Mouse (Mus musculus) forebrain, embryonic 13.5 days (tissue): Measurements from ENCODE around the gene Klhl12. TPM values are rescaled to one million over a fixed set of nuclear protein-coding genes. Genes with fewer than 3 reads are reported as not detected.

Source experiments
- ATAC-seq: fragments of 200-750 bp; cut with Nextera tagmentation; 2 replicates; pipeline ENCODE4 v1.8.0; 2017
- H3K27ac ChIP-seq: fragments of 300-500 bp; sonication (generic); 2 replicates; pipeline ENCODE4 v1.5.1; 2015; ENCODE audit warnings: inconsistent platforms, mild to moderate bottlenecking, moderate library complexity
- H3K27me3 ChIP-seq: fragments of 300-500 bp; sonication (generic); 2 replicates; pipeline ENCODE4 v1.6.1; 2015; ENCODE audit warnings: mild to moderate bottlenecking, inconsistent platforms
- H3K36me3 ChIP-seq: fragments of 300-500 bp; sonication (generic); 2 replicates; pipeline ENCODE4 v1.6.1; 2015; ENCODE audit warnings: mild to moderate bottlenecking, inconsistent platforms; ENCODE audit not compliant: poor library complexity, severe bottlenecking
- H3K4me1 ChIP-seq: fragments of 300-500 bp; sonication (generic); 2 replicates; pipeline ENCODE4 v1.6.1; 2015; ENCODE audit warnings: inconsistent platforms
- H3K4me2 ChIP-seq: fragments of 300-500 bp; sonication (generic); 2 replicates; pipeline ENCODE4 v1.6.1; 2015; ENCODE audit warnings: inconsistent platforms, mild to moderate bottlenecking, moderate library complexity
- H3K4me3 ChIP-seq: fragments of 300-500 bp; sonication (generic); 2 replicates; pipeline ENCODE4 v1.5.1; 2015; ENCODE audit warnings: mild to moderate bottlenecking, inconsistent platforms
- H3K9ac ChIP-seq: fragments of 300-500 bp; sonication (generic); 2 replicates; pipeline ENCODE4 v1.6.1; 2015; ENCODE audit warnings: mild to moderate bottlenecking, inconsistent platforms
- H3K9me3 ChIP-seq: fragments of 300-500 bp; sonication (generic); replicated peaks from 2 replicates; pipeline ENCODE4 v1.6.1; 2016; ENCODE audit warnings: inconsistent platforms
- WGBS: fragments of 180-500 bp; shearing (Covaris S2); methylation state at CpG from one replicate; pipeline ENCODE4 v1.1.7; 2015; 5-methylcytosine and 5-hydroxymethylcytosine counted together
- polyA plus RNA-seq: library from polyadenylated mRNA; unstranded; fragments of >200 nt; fragmentation: Nextera tagmentation; extraction: Ambion mirVana; gene quantifications from 2 replicates; pipeline ENCODE4 v1.2.1, GENCODE M21; 2015

Gene Klhl12
- polyA plus RNA-seq, result 34.5 and 37.0 TPM in 2 replicates

- Histone ChIP-seq H3K4me2 (peak within 1 kb of the TSS; percentile 81), H3K36me3 (peaks cover 19% of the 10 kb centered on the region), H3K9ac (peak within 1 kb of the TSS; percentile 94), H3K27me3 (no peaks in the 10 kb centered on the region), H3K27ac (peak within 1 kb of the TSS; percentile 81), H3K4me3 (peak within 1 kb of the TSS; percentile 92), H3K4me1 (peaks cover 21% of the 10 kb centered on the region), H3K9me3 (no peaks in the 10 kb centered on the region)
- ATAC-seq, result peak; percentile 97
- WGBS, result 1% methylated on average over 54 of the region's 61 CpGs
Measured at GRCm38 (mm10) chr1:134454904-134455824, at the start of gene Klhl12. Gene Klhl12 (plus strand): TSS chr1:134455531.

GRCm38 (mm10) chr1:134406414-134406771 lies 48.9 kb upstream of the Klhl12 start:
- Histone ChIP-seq H3K4me2 (peak overlapping the region; percentile 91), H3K4me3 (peak overlapping the region; percentile 82), H3K9ac (peak overlapping the region; percentile 80), H3K27ac (no peak overlapping the region), H3K9me3 (no peaks in the 10 kb centered on the region), H3K4me1 (peaks cover 8% of the 10 kb centered on the region), H3K27me3 (no peaks in the 10 kb centered on the region), H3K36me3 (peaks cover 34% of the 10 kb centered on the region)
- WGBS, result 44% methylated on average over 8 of the region's 8 CpGs
- peak; percentile 41; the same call in 1 of the 2 replicates for ATAC-seq

- no peaks in the 10 kb centered on the region for H3K27me3 ChIP-seq
- H3K36me3 ChIP-seq, result peaks cover 39% of the 10 kb centered on the region
- no peak overlapping the region for H3K4me2 ChIP-seq
- no peak overlapping the region for H3K9ac ChIP-seq
- peaks cover 8% of the 10 kb centered on the region for H3K4me1 ChIP-seq
- no peak for ATAC-seq
- H3K9me3 ChIP-seq, result no peaks in the 10 kb centered on the region
- WGBS, result 85% methylated on average over 8 of the region's 8 CpGs
- H3K27ac ChIP-seq, result no peak overlapping the region
- H3K4me3 ChIP-seq, result no peak overlapping the region
Measured at GRCm38 (mm10) chr1:134408080-134408479, 47.3 kb upstream of the Klhl12 start.

- Histone ChIP-seq H3K4me1 (peaks cover 20% of the 10 kb centered on the region), H3K36me3 (peaks cover 39% of the 10 kb centered on the region), H3K9me3 (no peaks in the 10 kb centered on the region), H3K27ac (no peak overlapping the region), H3K4me3 (no peak overlapping the region), H3K27me3 (no peaks in the 10 kb centered on the region), H3K4me2 (no peak overlapping the region), H3K9ac (no peak overlapping the region)
- no peak for ATAC-seq
- 93% methylated on average over 9 of the region's 9 CpGs for WGBS
Measured at GRCm38 (mm10) chr1:134411706-134412629, 43.4 kb upstream of the Klhl12 start.

GRCm38 (mm10) chr1:134414038-134414437 lies 41.3 kb upstream of the Klhl12 start:
- no peak overlapping the region for H3K4me3 ChIP-seq
- no peaks in the 10 kb centered on the region for H3K9me3 ChIP-seq
- peak overlapping the region; percentile 89; the same call in 1 of the 2 replicates for H3K27ac ChIP-seq
- no peak overlapping the region for H3K4me2 ChIP-seq
- no peak overlapping the region for H3K9ac ChIP-seq
- 61% methylated on average over 2 of the region's 2 CpGs for WGBS
- no peak for ATAC-seq
- peaks cover 23% of the 10 kb centered on the region for H3K36me3 ChIP-seq
- no peaks in the 10 kb centered on the region for H3K27me3 ChIP-seq
- H3K4me1 ChIP-seq, result peaks cover 35% of the 10 kb centered on the region

GRCm38 (mm10) chr1:134414501-134415167 lies 40.7 kb upstream of the Klhl12 start:
- Histone ChIP-seq H3K27ac (peak overlapping the region; percentile 89), H3K9me3 (no peaks in the 10 kb centered on the region), H3K4me2 (peak overlapping the region; percentile 64), H3K27me3 (no peaks in the 10 kb centered on the region), H3K36me3 (peaks cover 19% of the 10 kb centered on the region), H3K4me1 (peaks cover 41% of the 10 kb centered on the region), H3K4me3 (peak overlapping the region; percentile 87), H3K9ac (peak overlapping the region; percentile 59)
- ATAC-seq, result peak; percentile 48
- 14% methylated on average over 11 of the region's 11 CpGs for WGBS

GRCm38 (mm10) chr1:134415168-134415831 lies 40.0 kb upstream of the Klhl12 start, which contains the start of gene Adipor1:
Gene Adipor1 (plus strand): TSS chr1:134415378.
- ATAC-seq, result peak; percentile 100
- H3K4me3 ChIP-seq, result peak within 1 kb of the TSS; percentile 87
- peak within 1 kb of the TSS; percentile 64 for H3K4me2 ChIP-seq
- H3K27me3 ChIP-seq, result no peaks in the 10 kb centered on the region
- peaks cover 14% of the 10 kb centered on the region for H3K36me3 ChIP-seq
- peak within 1 kb of the TSS; percentile 86 for H3K9ac ChIP-seq
- WGBS, result under 1% methylated on average over 73 of the region's 77 CpGs
- no peaks in the 10 kb centered on the region for H3K9me3 ChIP-seq
- peaks cover 46% of the 10 kb centered on the region for H3K4me1 ChIP-seq
- peak within 1 kb of the TSS; percentile 89 for H3K27ac ChIP-seq

- WGBS, result 90% methylated on average over 2 of the region's 2 CpGs
- no peak overlapping the region for H3K9ac ChIP-seq
- H3K9me3 ChIP-seq, result no peaks in the 10 kb centered on the region
- H3K36me3 ChIP-seq, result peaks cover 9% of the 10 kb centered on the region
- no peak overlapping the region for H3K27ac ChIP-seq
- H3K4me2 ChIP-seq, result no peak overlapping the region
- H3K4me3 ChIP-seq, result no peak overlapping the region
- ATAC-seq, result no peak
- H3K27me3 ChIP-seq, result no peaks in the 10 kb centered on the region
- peaks cover 46% of the 10 kb centered on the region for H3K4me1 ChIP-seq
Measured at GRCm38 (mm10) chr1:134418414-134418975, 36.8 kb upstream of the Klhl12 start.

- no peak for ATAC-seq
- no peaks in the 10 kb centered on the region for H3K9me3 ChIP-seq
- H3K36me3 ChIP-seq, result peaks cover 16% of the 10 kb centered on the region
- no peak overlapping the region for H3K4me2 ChIP-seq
- H3K9ac ChIP-seq, result no peak overlapping the region
- H3K27me3 ChIP-seq, result no peaks in the 10 kb centered on the region
- H3K27ac ChIP-seq, result 0 out of 2 replicates have a peak overlapping the region, but pooled peaks have one; percentile 2
- 84% methylated on average over 1 of the region's 1 CpGs for WGBS
- no peak overlapping the region for H3K4me3 ChIP-seq
- peaks cover 44% of the 10 kb centered on the region for H3K4me1 ChIP-seq
Measured at GRCm38 (mm10) chr1:134419176-134419575, 36.2 kb upstream of the Klhl12 start.

GRCm38 (mm10) chr1:134419751-134420458 lies 35.4 kb upstream of the Klhl12 start:
- no peak for ATAC-seq
- Histone ChIP-seq H3K4me3 (no peak overlapping the region), H3K9me3 (no peaks in the 10 kb centered on the region), H3K27ac (0 out of 2 replicates have a peak overlapping the region, but pooled peaks have one; percentile 2), H3K27me3 (no peaks in the 10 kb centered on the region), H3K4me2 (no peak overlapping the region), H3K9ac (no peak overlapping the region), H3K36me3 (peaks cover 23% of the 10 kb centered on the region), H3K4me1 (peaks cover 38% of the 10 kb centered on the region)
- WGBS, result 44% methylated on average over 5 of the region's 5 CpGs
